Mouse (Mus musculus) ovary, adult 2 months (tissue): Measurements from ENCODE around the gene Tcl1b4. TPM values are rescaled to one million over a fixed set of nuclear protein-coding genes. Genes with fewer than 3 reads are reported as not detected.

ENCODE experiments used
- polyA plus RNA-seq: library from polyadenylated mRNA; depleted of rRNA; stranded (reverse); fragments of >200 nt; gene quantifications from 2 replicates; pipeline ENCODE4 v1.2.3, GENCODE M21; 2012; rRNA removed

Gene Tcl1b4
- 2.2 and 3.1 TPM in 2 replicates for polyA plus RNA-seq

GRCm38 (mm10) chr12:105201657-105202056, at the start of gene Tcl1b4:
Gene Tcl1b4 (plus strand): TSS chr12:105201957.

GRCm38 (mm10) chr12:105159390-105159789, 42.4 kb upstream of the Tcl1b4 start, which contains the start of gene Tcl1b1:
Gene Tcl1b1 (plus strand): TSS chr12:105159690.

DNA sequence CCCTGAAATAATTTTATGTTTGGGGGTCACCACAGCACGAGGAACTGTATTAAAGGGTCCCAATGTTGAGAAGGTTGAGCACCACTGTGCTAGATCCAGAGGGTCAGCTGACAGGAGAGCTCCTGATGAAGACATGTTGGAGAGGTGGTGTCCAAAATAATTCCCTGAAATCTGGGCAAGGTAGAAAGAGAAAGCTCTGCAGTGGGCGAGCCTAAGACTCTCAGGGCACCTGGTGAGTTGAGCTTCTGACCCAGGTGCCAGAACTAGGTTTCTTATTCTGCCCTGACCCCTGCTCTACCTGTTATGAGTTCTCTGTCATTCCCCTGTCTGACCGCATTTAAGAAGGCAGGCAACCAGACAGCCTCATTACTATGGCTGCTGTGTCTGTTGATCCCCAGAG, 25.7 kb upstream of the Tcl1b4 start, which contains the start of gene Tcl1b5:
Gene Tcl1b5 (plus strand): TSS at position 301 of the 400 bp plus-strand sequence.

GRCm38 (mm10) chr12:105190743-105191142, 11.0 kb upstream of the Tcl1b4 start, which contains the start of gene Tcl1b3:
Gene Tcl1b3 (plus strand): TSS chr12:105191043.

GRCm38 (mm10) chr12:105222601-105223319, 21.0 kb downstream of the Tcl1b4 start, which contains the start of gene Tcl1:
Gene Tcl1 (minus strand): TSS chr12:105222793.

Other genes starting within 250 kb of the Tcl1b4 start
- gene Syne3, start 192.1 kb upstream of the Tcl1b4 start, polyA plus RNA-seq, result 3.0 and 3.4 TPM in 2 replicates
- 119 and 124 TPM in 2 replicates for gene Glrx5, start 169.3 kb upstream of the Tcl1b4 start, polyA plus RNA-seq
- 5.1 and 6.5 TPM in 2 replicates for gene Tcl1b2, start 55.9 kb upstream of the Tcl1b4 start, polyA plus RNA-seq
- 8.5 and 11.8 TPM in 2 replicates for gene Tcl1b1, start 42.3 kb upstream of the Tcl1b4 start, polyA plus RNA-seq
- 0.80 and 0.86 TPM in 2 replicates for gene Tcl1b5, start 25.6 kb upstream of the Tcl1b4 start, polyA plus RNA-seq
- gene Tcl1b3, start 10.9 kb upstream of the Tcl1b4 start, polyA plus RNA-seq, result 1.6 and 2.5 TPM in 2 replicates
- 26.5 and 35.3 TPM in 2 replicates for gene Tcl1, start 20.8 kb downstream of the Tcl1b4 start, polyA plus RNA-seq
- gene Tunar, start 131.9 kb downstream of the Tcl1b4 start, polyA plus RNA-seq, result not detected in 2 replicates